Mouse (Mus musculus): ENCODE measurements around the gene Kmt5b. TPM values are rescaled to one million over a fixed set of nuclear protein-coding genes. Genes with fewer than 3 reads are reported as not detected.

Gene Kmt5b
- polyA plus RNA-seq, 1 experiment: 3.5 TPM

DNA sequence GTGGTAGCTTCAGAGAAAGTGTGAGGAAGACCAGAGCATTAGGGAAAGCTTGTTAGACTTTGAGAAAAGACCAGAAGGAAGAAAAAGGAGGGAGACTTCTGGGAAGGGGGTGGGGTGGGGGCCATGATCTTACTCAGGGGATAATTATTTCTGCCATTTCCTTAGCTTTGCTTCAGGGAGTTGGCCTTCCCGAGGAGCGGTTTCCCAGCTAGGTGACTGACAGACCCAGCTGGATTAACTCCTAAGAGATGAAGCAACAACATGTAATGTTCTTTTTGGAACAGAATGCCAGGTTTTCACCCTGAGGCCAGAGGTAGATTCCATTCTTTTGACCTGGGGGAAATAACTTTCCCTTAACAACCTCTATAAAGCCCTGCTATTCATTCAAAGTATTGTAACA, 72.5 kb downstream of the Kmt5b start:
- H3K27me3 ChIP-seq (replicated peaks): peaks cover 43% of the 10 kb centered on the region
- no peak overlapping the region for H3K4me3 ChIP-seq (replicated peaks)
- H3K36me3 ChIP-seq (replicated peaks; ENCODE audit: low read length): no peaks in the 10 kb centered on the region
- no peak for TF ChIP-seq FLI1 (IDR thresholded peaks at IDR 0.05; ENCODE audit: low read length)
- TF ChIP-seq GATA1 (IDR thresholded peaks at IDR 0.05; ENCODE audit: borderline replicate concordance, low read length): no peak
- H3K9me3 ChIP-seq: 0 out of 2 replicates have a peak, but pooled peaks cover 2% of the 10 kb centered on the region
- H3K4me1 ChIP-seq: 0 out of 2 replicates have a peak, but pooled peaks cover 3% of the 10 kb centered on the region

DNA sequence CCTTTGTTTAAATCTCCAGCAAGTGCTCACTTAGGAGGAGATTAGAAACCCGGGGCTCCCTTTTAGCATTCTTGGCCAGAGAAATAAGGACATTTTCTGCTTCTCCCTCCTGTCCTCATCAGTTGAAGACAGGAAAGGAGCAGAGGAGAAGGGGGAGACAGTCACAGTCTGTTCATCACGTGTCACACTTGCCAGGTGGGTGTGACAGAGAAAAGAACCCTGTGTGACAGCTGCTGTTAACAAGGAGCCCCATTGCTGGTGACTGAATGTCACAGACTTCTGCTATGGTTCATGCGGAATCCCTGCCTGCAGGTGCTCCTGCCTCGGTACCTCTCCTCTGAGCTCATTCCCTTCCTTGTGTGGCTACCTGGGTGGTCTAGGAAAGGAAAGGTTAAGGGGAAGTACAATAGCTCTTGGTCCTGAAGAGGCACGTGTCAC, 73.0 kb downstream of the Kmt5b start:
- Histone ChIP-seq H3K27me3 (replicated peaks) (peaks cover 41% of the 10 kb centered on the region), H3K9me3 (no peaks in the 10 kb centered on the region), H3K36me3 (replicated peaks; ENCODE audit: low read length) (no peaks in the 10 kb centered on the region), H3K4me3 (replicated peaks) (no peak overlapping the region), H3K4me1 (peaks cover 3% of the 10 kb centered on the region; the same call in 1 of the 2 replicates)
- TF ChIP-seq FLI1 (IDR thresholded peaks at IDR 0.05; ENCODE audit: low read length) (no peak), GATA1 (IDR thresholded peaks at IDR 0.05; ENCODE audit: borderline replicate concordance, low read length) (no peak)

DNA sequence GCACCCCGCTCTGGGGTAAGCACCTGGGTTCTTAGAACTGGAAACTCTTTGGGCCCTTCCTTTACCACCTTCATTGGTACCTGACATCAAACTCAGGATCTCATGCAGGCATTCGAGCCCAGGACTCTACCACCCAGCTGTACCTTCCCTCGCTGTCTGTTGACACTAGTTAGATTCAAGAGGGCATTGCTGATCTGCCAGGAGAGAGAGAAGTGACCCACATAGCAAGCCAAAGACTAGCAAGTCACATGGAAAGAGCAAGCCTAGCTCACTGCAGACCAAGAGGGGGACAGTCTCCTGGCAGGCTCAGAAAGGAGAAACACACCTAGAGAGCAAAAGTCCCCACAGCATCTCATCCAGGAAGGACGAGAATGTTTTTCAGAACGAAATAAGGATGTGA, 73.5 kb downstream of the Kmt5b start:
- no peaks in the 10 kb centered on the region for H3K36me3 ChIP-seq (replicated peaks; ENCODE audit: low read length)
- TF ChIP-seq GATA1 (IDR thresholded peaks at IDR 0.05; ENCODE audit: borderline replicate concordance, low read length) (no peak), FLI1 (IDR thresholded peaks at IDR 0.05; ENCODE audit: low read length) (no peak)
- H3K9me3 ChIP-seq: no peaks in the 10 kb centered on the region
- H3K4me1 ChIP-seq: peaks cover 4% of the 10 kb centered on the region
- H3K27me3 ChIP-seq (replicated peaks): peaks cover 40% of the 10 kb centered on the region
- H3K4me3 ChIP-seq (replicated peaks): no peak overlapping the region

DNA sequence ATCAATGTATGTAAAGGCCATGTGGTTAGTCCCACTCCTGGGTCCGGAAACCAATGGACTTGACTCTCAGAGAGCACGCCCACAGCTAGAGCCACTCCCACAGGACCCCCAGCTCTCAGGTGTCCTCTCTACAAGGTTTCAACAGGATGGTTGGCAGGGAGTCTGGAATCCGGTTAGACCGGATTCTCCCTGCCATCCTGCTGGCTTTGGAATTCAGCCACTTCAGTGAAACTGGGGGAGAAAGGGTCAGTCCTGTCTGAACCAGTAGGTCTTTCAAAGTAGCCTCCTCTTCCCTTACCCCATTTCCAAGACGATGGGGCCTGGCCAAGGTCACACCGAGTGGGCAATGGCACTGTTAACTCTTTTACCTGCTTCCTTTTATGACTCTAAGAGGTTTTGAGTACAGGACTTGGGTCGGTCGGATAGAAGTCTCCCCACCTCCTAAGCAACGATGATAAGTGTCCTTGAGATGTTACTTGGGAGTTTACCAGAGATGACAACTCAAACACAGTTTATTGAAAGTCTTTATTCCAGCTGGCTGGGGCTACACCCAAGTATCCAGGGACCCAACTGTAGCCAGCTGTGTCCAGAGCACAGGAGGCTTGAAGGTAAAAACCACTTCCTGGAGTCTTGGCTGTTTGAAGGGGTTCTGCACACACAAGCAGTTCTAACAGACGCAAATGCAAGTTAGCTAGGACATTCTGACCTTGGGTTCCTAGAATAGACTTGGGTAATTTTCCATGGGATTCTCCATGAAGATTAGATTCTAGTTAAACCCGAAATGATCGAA, 75.3 kb downstream of the Kmt5b start:
- H3K9me3 ChIP-seq: no peaks in the 10 kb centered on the region
- TF ChIP-seq FLI1 (IDR thresholded peaks at IDR 0.05; ENCODE audit: low read length) (no peak), GATA1 (IDR thresholded peaks at IDR 0.05; ENCODE audit: borderline replicate concordance, low read length) (no peak)
- H3K27me3 ChIP-seq (replicated peaks): peaks cover 30% of the 10 kb centered on the region
- peaks cover 18% of the 10 kb centered on the region for H3K4me1 ChIP-seq
- H3K4me3 ChIP-seq (replicated peaks): no peak overlapping the region
- H3K36me3 ChIP-seq (replicated peaks; ENCODE audit: low read length): no peaks in the 10 kb centered on the region

DNA sequence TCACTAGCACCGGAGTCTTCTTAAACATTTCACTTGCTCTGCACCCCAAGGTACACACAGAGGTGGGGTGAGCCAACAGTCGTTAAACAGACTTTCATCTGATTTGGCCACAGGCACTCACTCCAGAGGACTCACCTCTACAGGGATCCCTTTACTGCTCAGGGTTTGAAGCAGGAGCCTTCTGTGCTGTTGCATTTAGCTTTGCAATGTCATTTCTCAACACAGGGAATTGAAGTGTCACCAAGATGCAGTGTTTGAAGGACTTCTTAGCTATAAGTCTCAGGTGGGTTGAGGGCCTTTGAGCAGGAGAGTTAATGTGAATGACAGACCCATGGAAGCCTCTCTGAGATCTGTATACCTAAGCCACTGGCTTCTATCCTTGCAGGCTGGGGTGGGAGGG, 76.4 kb downstream of the Kmt5b start:
- Histone ChIP-seq H3K4me1 (peaks cover 18% of the 10 kb centered on the region), H3K4me3 (replicated peaks) (no peak overlapping the region), H3K9me3 (no peaks in the 10 kb centered on the region), H3K36me3 (replicated peaks; ENCODE audit: low read length) (no peaks in the 10 kb centered on the region), H3K27me3 (replicated peaks) (peaks cover 27% of the 10 kb centered on the region)
- no peak for TF ChIP-seq FLI1 (IDR thresholded peaks at IDR 0.05; ENCODE audit: low read length)
- TF ChIP-seq GATA1 (IDR thresholded peaks at IDR 0.05; ENCODE audit: borderline replicate concordance, low read length): no peak

DNA sequence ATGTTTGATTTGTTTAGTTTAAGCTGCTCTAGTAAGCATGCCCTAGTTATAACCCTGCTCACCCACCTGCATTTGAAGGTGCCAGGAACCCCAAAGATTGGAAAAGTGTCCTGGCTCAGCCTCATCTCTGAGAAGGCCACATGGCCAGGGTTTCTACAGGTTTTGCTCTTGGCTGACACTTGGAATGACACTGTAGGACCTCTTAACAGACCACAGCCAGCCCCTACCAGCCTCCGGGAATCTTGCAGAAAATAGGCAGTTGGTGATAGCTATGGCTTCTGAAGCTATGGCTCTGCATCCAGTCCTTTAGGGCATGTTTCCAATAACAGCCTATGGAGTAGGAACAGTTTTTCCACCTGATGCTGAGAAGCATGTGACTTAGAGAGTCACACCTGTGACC, 77.6 kb downstream of the Kmt5b start:
- peaks cover 18% of the 10 kb centered on the region for H3K4me1 ChIP-seq
- H3K36me3 ChIP-seq (replicated peaks; ENCODE audit: low read length): no peaks in the 10 kb centered on the region
- H3K4me3 ChIP-seq (replicated peaks): no peak overlapping the region
- TF ChIP-seq GATA1 (IDR thresholded peaks at IDR 0.05; ENCODE audit: borderline replicate concordance, low read length): no peak
- TF ChIP-seq FLI1 (IDR thresholded peaks at IDR 0.05; ENCODE audit: low read length): no peak
- H3K27me3 ChIP-seq (replicated peaks): peaks cover 29% of the 10 kb centered on the region
- no peaks in the 10 kb centered on the region for H3K9me3 ChIP-seq

DNA sequence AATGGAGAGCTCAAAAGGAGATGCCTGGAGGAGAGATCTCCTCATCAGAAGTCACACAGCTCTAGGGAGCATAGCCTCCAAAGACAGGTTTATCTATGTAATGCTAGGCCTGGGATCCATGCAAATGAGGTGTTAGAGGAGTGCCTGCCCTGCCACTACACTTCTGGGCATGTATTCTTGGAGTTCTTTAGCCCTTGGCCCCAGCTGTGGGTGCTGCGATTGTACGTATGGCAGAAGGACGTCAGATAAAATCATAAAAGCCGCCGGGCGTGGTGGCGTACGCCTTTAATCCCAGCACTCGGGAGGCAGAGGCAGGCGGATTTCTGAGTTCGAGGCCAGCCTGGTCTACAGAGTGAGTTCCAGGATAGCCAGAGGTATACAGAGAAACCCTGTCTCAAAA, 78.1 kb downstream of the Kmt5b start:
- no peaks in the 10 kb centered on the region for H3K36me3 ChIP-seq (replicated peaks; ENCODE audit: low read length)
- peaks cover 22% of the 10 kb centered on the region for H3K4me1 ChIP-seq
- TF ChIP-seq GATA1 (IDR thresholded peaks at IDR 0.05; ENCODE audit: borderline replicate concordance, low read length): no peak
- TF ChIP-seq FLI1 (IDR thresholded peaks at IDR 0.05; ENCODE audit: low read length): no peak
- H3K27me3 ChIP-seq (replicated peaks): peaks cover 26% of the 10 kb centered on the region
- H3K9me3 ChIP-seq: no peaks in the 10 kb centered on the region
- no peak overlapping the region for H3K4me3 ChIP-seq (replicated peaks)

DNA sequence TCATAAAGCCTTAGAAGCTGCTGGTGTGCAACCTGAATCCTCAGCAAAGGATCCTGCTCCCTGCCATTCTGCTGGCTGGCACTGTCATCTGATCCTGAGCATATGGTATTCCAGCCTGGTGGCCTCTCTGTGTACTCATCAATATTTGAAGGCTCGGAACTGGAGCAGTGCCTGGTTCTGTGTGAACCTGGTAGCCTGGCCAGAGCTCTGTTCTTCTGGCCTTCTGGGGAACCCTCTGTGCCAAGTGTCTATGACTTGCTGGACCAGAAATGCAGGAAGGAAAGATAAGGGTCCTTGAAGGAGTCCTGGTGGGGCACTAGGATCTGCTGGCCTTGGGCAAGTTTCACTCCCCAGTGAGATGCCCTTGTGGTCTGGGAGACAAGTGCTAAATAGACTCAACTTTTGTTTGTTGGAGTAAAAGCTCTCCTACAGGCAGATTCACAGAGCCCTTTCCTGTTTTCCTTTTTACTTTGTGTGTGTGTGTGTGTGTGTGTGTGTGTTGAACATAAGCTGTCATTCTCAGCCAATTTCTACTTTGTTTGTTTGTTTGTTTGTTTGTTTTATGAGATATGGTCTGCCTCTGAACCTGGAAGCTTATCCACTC, 78.7 kb downstream of the Kmt5b start:
- no peaks in the 10 kb centered on the region for H3K9me3 ChIP-seq
- TF ChIP-seq FLI1 (IDR thresholded peaks at IDR 0.05; ENCODE audit: low read length) (no peak), GATA1 (IDR thresholded peaks at IDR 0.05; ENCODE audit: borderline replicate concordance, low read length) (no peak)
- no peak overlapping the region for H3K4me3 ChIP-seq (replicated peaks)
- peaks cover 20% of the 10 kb centered on the region for H3K27me3 ChIP-seq (replicated peaks)
- H3K36me3 ChIP-seq (replicated peaks; ENCODE audit: low read length): no peaks in the 10 kb centered on the region
- H3K4me1 ChIP-seq: peaks cover 28% of the 10 kb centered on the region

DNA sequence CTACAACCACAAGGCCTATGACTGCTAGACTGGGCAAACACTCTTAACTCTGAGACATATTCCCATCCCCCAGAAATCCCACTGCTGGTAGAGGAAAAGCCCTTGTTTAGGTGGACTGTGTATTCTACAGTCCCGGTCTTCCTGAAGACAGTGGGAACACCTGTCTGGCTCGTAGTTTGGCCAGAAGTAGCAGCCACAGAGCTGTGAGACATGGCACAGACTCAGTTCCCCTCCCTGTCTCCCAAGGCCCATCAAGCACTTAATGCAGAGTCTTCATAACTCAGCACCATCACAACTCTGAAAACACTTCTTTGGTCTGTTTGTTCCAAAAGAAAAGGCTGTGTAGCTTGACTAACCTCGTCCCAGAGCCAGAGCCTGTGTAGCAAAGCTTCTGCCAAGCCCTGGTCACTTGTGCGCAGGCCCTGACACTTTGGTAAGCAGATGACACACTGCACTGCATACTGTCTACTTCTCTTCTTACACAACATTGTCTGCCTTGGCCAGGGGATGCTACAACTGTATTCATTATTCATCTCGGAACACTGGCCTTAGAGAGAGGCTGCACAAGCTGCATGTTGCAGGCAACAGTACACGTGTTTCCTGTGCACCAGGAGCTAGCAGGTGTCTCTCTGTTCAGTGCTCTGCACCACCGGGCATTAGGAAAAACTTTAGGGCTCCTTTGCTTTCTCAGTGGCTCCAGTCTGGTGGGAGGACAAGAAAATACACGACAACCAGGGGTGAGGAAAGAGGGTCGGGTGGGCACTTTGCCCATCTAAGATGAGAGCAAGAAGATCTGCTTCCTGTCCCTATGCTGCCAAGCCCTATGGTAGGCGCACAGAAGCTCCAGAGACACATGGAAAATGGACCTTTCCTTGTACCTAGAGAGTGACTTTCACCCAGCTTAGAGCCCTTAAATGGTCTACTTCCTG, 79.7 kb downstream of the Kmt5b start:
- no peaks in the 10 kb centered on the region for H3K36me3 ChIP-seq (replicated peaks; ENCODE audit: low read length)
- TF ChIP-seq GATA1 (IDR thresholded peaks at IDR 0.05; ENCODE audit: borderline replicate concordance, low read length): no peak
- TF ChIP-seq FLI1 (IDR thresholded peaks at IDR 0.05; ENCODE audit: low read length): no peak
- H3K4me3 ChIP-seq (replicated peaks): no peak overlapping the region
- H3K4me1 ChIP-seq: peaks cover 34% of the 10 kb centered on the region
- peaks cover 16% of the 10 kb centered on the region for H3K27me3 ChIP-seq (replicated peaks)
- no peaks in the 10 kb centered on the region for H3K9me3 ChIP-seq
